Mouse (Mus musculus) liver, embryonic 14.5 days (tissue): Measurements from ENCODE around the gene Gm9945. TPM values are rescaled to one million over a fixed set of nuclear protein-coding genes. Genes with fewer than 3 reads are reported as not detected.

ENCODE experiments used
- ATAC-seq: fragments of 200-750 bp; cut with Nextera tagmentation; 2 replicates; pipeline ENCODE4 v1.8.0; 2017; ENCODE audit warnings: moderate number of reproducible peaks, mild to moderate bottlenecking, moderate library complexity; ENCODE audit not compliant: insufficient read depth
- DNase-seq, 3 experiments: peaks; one replicate each; pipeline ENCODE4 v3.0.0-alpha.2; 2012 to 2013; ENCODE audit warnings: low read depth in 3 of 3, low spot score in 3 of 3
- H3K27ac ChIP-seq: fragments of 300-500 bp; sonication (generic); 2 replicates; pipeline ENCODE4 v1.5.1; 2014; ENCODE audit warnings: moderate library complexity, mild to moderate bottlenecking, control low read depth, inconsistent platforms
- H3K27me3 ChIP-seq: fragments of 300-500 bp; sonication (generic); 2 replicates; pipeline ENCODE4 v1.6.1; 2014; ENCODE audit warnings: mild to moderate bottlenecking, low read length, moderate library complexity; ENCODE audit not compliant: control insufficient read depth, insufficient read depth
- H3K36me3 ChIP-seq: fragments of 300-500 bp; sonication (generic); replicated peaks from 2 replicates; pipeline ENCODE4 v1.6.1; 2014; ENCODE audit warnings: low read depth; ENCODE audit not compliant: control insufficient read depth, insufficient read depth
- H3K4me1 ChIP-seq, 2 experiments: fragments of 200-500 bp in 1 of 2; fragments of 300-500 bp in 1 of 2; sonication (generic) in 1 of 2; replicated peaks; 2 replicates each; pipeline ENCODE4 v1.6.1; 2012 to 2014; ENCODE audit warnings: antibody characterized with exemption in 1 of 2, inconsistent platforms in 1 of 2, low read length in 1 of 2; ENCODE audit not compliant: control insufficient read depth in 2 of 2, insufficient read depth in 2 of 2
- H3K4me2 ChIP-seq: fragments of 300-500 bp; sonication (generic); 2 replicates; pipeline ENCODE4 v1.6.1; 2014; ENCODE audit warnings: low read depth, mild to moderate bottlenecking, control low read depth, moderate library complexity
- H3K4me3 ChIP-seq, 2 experiments: fragments of 200-500 bp in 1 of 2; fragments of 300-500 bp in 1 of 2; sonication (generic) in 1 of 2; 2 replicates each; pipeline ENCODE4 v1.5.1; 2012 to 2014; ENCODE audit warnings: low read depth in 2 of 2, low read length in 2 of 2, mild to moderate bottlenecking in 2 of 2, control low read depth in 1 of 2, inconsistent platforms in 1 of 2, moderate library complexity in 1 of 2; ENCODE audit not compliant: insufficient read depth in 1 of 2
- H3K9ac ChIP-seq: fragments of 300-500 bp; sonication (generic); replicated peaks from 2 replicates; pipeline ENCODE4 v1.6.1; 2014; ENCODE audit warnings: mild to moderate bottlenecking, control low read depth, moderate library complexity
- H3K9me3 ChIP-seq: fragments of 300-500 bp; sonication (generic); 2 replicates; pipeline ENCODE4 v1.6.1; 2016; ENCODE audit warnings: low read length, mixed read lengths; ENCODE audit not compliant: control insufficient read depth
- CTCF ChIP-seq: IDR thresholded peaks from 2 replicates; pipeline ENCODE4 v1.5.1; 2016; ENCODE audit warnings: antibody characterized with exemption, low read depth, control low read depth
- EP300 ChIP-seq: IDR thresholded peaks from 2 replicates; pipeline ENCODE4 v1.6.1; 2016; ENCODE audit warnings: antibody characterized with exemption, low read depth
- WGBS: fragments of 180-500 bp; shearing (Covaris S2); extraction: QIAGEN DNeasy Blood & Tissue Kit; methylation state at CpG from one replicate; pipeline ENCODE4 v1.1.7; 2014; ENCODE audit not compliant: insufficient replicate concordance; 5-methylcytosine and 5-hydroxymethylcytosine counted together
- polyA plus RNA-seq, 2 experiments: library from polyadenylated mRNA; depleted of rRNA in 1 of 2; stranded (reverse) in 1 of 2; unstranded in 1 of 2; fragments of >200 nt; fragmentation: Nextera tagmentation in 1 of 2; extraction: Ambion mirVana in 1 of 2; gene quantifications; 2 replicates each; pipeline versions ENCODE4 v1.2.1 to v1.2.3; 2012 to 2014

Gm9945 gene
- polyA plus RNA-seq, 2 experiments: 0.27 to 0.46 TPM

GRCm38 (mm10) chr11:53495417-53495816 lies 15.5 kb downstream of the Gm9945 start:
- no peak overlapping the region for H3K4me3 ChIP-seq
- peaks cover 2 to 5% of the 10 kb centered on the region in 2 experiments; a peak in 2 of 4 replicates for H3K4me1 ChIP-seq
- DNase-seq: no peak
- H3K27ac ChIP-seq: no peak overlapping the region
- 54% methylated on average over 6 of the region's 6 CpGs for WGBS
- no peaks in the 10 kb centered on the region for H3K36me3 ChIP-seq
- no peaks in the 10 kb centered on the region for H3K9me3 ChIP-seq
- no peaks in the 10 kb centered on the region for H3K27me3 ChIP-seq
- no peak overlapping the region for H3K4me2 ChIP-seq
- no peak overlapping the region for H3K9ac ChIP-seq
- no peak for ATAC-seq
- TF ChIP-seq CTCF (no peak), EP300 (no peak)

- Histone ChIP-seq H3K27me3 (peaks cover 3% of the 10 kb centered on the region; the same call in 1 of the 2 replicates), H3K4me3 (no peak overlapping the region), H3K9ac (no peak overlapping the region), H3K27ac (no peak overlapping the region), H3K4me1 (peaks cover under 1 to 9% of the 10 kb centered on the region in 2 experiments; a peak in 2 of 4 replicates), H3K4me2 (no peak overlapping the region), H3K36me3 (no peaks in the 10 kb centered on the region), H3K9me3 (no peaks in the 10 kb centered on the region)
- 37% methylated on average over 6 of the region's 6 CpGs for WGBS
- no peak for ATAC-seq
- DNase-seq: no peak
- no peak for TF ChIP-seq CTCF
- no peak for TF ChIP-seq EP300
These were observed 17.0 kb downstream of the Gm9945 start for GRCm38 (mm10) chr11:53496946-53497345.

GRCm38 (mm10) chr11:53500569-53500968 lies 20.6 kb downstream of the Gm9945 start:
- H3K27ac ChIP-seq: no peak overlapping the region
- H3K36me3 ChIP-seq: no peaks in the 10 kb centered on the region
- H3K27me3 ChIP-seq: peaks cover 3% of the 10 kb centered on the region; the same call in 1 of the 2 replicates
- peaks cover 0 to 7% of the 10 kb centered on the region in 2 experiments; a peak in 2 of 4 replicates for H3K4me1 ChIP-seq
- DNase-seq: no peak
- WGBS: 11% methylated on average over 11 of the region's 11 CpGs
- H3K4me2 ChIP-seq: no peak overlapping the region
- TF ChIP-seq EP300: no peak
- no peak for TF ChIP-seq CTCF
- H3K9ac ChIP-seq: no peak overlapping the region
- ATAC-seq: no peak
- H3K4me3 ChIP-seq: no peak overlapping the region
- no peaks in the 10 kb centered on the region for H3K9me3 ChIP-seq

- Histone ChIP-seq H3K4me1 (peaks cover 0 to 7% of the 10 kb centered on the region in 2 experiments; a peak in 2 of 4 replicates), H3K9ac (no peak overlapping the region), H3K27me3 (peaks cover 3% of the 10 kb centered on the region; the same call in 1 of the 2 replicates), H3K9me3 (no peaks in the 10 kb centered on the region), H3K36me3 (no peaks in the 10 kb centered on the region), H3K4me3 (no peak overlapping the region), H3K4me2 (no peak overlapping the region), H3K27ac (no peak overlapping the region)
- WGBS: 42% methylated on average over 8 of the region's 8 CpGs
- no peak for ATAC-seq
- DNase-seq: no peak
- TF ChIP-seq CTCF (peak; percentile 58), EP300 (no peak)
These were observed 22.2 kb downstream of the Gm9945 start for GRCm38 (mm10) chr11:53502039-53502765.

GRCm38 (mm10) chr11:53503738-53504137 lies 23.8 kb downstream of the Gm9945 start:
- Histone ChIP-seq H3K4me3 (no peak overlapping the region), H3K27me3 (peaks cover 3% of the 10 kb centered on the region; the same call in 1 of the 2 replicates), H3K9me3 (no peaks in the 10 kb centered on the region), H3K36me3 (no peaks in the 10 kb centered on the region), H3K27ac (no peak overlapping the region), H3K4me1 (peaks cover 0 to 7% of the 10 kb centered on the region in 2 experiments; a peak in 2 of 4 replicates), H3K9ac (no peak overlapping the region), H3K4me2 (no peak overlapping the region)
- DNase-seq (no peak), ATAC-seq (no peak)
- WGBS: 36% methylated on average over 5 of the region's 5 CpGs
- TF ChIP-seq EP300 (no peak), CTCF (no peak)
